Mouse (Mus musculus): ENCODE results near the gene Eef1akmt2.

GRCm38 (mm10) chr7:132778630-132779029, 73.8 kb downstream of the Eef1akmt2 start:
- TF ChIP-seq CTCF (IDR thresholded peaks at IDR 0.05; ENCODE audit: low read depth, low read length) (no peak), POLR2A (IDR thresholded peaks at IDR 0.05; ENCODE audit: borderline replicate concordance, low read depth, low read length) (no peak)

Measured in bone marrow macrophage, adult 2 months (primary cell).